Mouse (Mus musculus): ENCODE results near the gene Icam2. TPM values are rescaled to one million over a fixed set of nuclear protein-coding genes. Genes with fewer than 3 reads are reported as not detected.
A peak's percentile ranks its signal among the peaks of the same experiment; 100 is the strongest.

Icam2 gene
- total and polyA plus RNA-seq, 2 experiments from 2014 or later: 66.6 to 72.9 TPM

- H3K36me3 ChIP-seq (replicated peaks; ENCODE audit: control insufficient read depth, insufficient read depth, low read length): no peaks in the 10 kb centered on the region
- H3K4me2 ChIP-seq (ENCODE audit: low read depth, low read length): no peak overlapping the region
- H3K9me3 ChIP-seq (replicated peaks; ENCODE audit: control insufficient read depth, low read length): no peaks in the 10 kb centered on the region
- H3K4me1 ChIP-seq (ENCODE audit: control insufficient read depth, insufficient read depth): 0 out of 2 replicates have a peak, but pooled peaks cover 4% of the 10 kb centered on the region
- H3K27ac ChIP-seq (ENCODE audit: low read depth): no peak overlapping the region
- no peak overlapping the region for H3K9ac ChIP-seq (replicated peaks; ENCODE audit: low read depth, low read length)
- DNase-seq (ENCODE audit: low spot score): no peak
- no peak overlapping the region for H3K4me3 ChIP-seq (ENCODE audit: low read depth, low read length)
- H3K27me3 ChIP-seq (ENCODE audit: control insufficient read depth, insufficient read depth, low read length): no peaks in the 10 kb centered on the region
- no peak for ATAC-seq (ENCODE audit: insufficient read depth, low read depth)
- WGBS: 86% methylated on average over 5 of the region's 5 CpGs
- TF ChIP-seq CTCF (IDR thresholded peaks at IDR 0.05; ENCODE audit: low read depth) (no peak), EP300 (IDR thresholded peaks at IDR 0.05; ENCODE audit: low read depth) (no peak)
Observed at GRCm38 (mm10) chr11:106338029-106338428, 49.8 kb downstream of the Icam2 start.

GRCm38 (mm10) chr11:106334066-106334465, 53.8 kb downstream of the Icam2 start:
- H3K27me3 ChIP-seq (ENCODE audit: control insufficient read depth, insufficient read depth, low read length): no peaks in the 10 kb centered on the region
- ATAC-seq (ENCODE audit: insufficient read depth, low read depth) (no peak), DNase-seq (ENCODE audit: low spot score) (no peak)
- no peak overlapping the region for H3K4me3 ChIP-seq (ENCODE audit: low read depth, low read length)
- H3K4me2 ChIP-seq (ENCODE audit: low read depth, low read length): no peak overlapping the region
- no peak overlapping the region for H3K27ac ChIP-seq (ENCODE audit: low read depth)
- no peak overlapping the region for H3K9ac ChIP-seq (replicated peaks; ENCODE audit: low read depth, low read length)
- no peaks in the 10 kb centered on the region for H3K36me3 ChIP-seq (replicated peaks; ENCODE audit: control insufficient read depth, insufficient read depth, low read length)
- H3K4me1 ChIP-seq (ENCODE audit: control insufficient read depth, insufficient read depth): peaks cover 5% of the 10 kb centered on the region; the same call in 1 of the 2 replicates
- WGBS: 24% methylated on average over 2 of the region's 2 CpGs
- H3K9me3 ChIP-seq (replicated peaks; ENCODE audit: control insufficient read depth, low read length): no peaks in the 10 kb centered on the region
- TF ChIP-seq EP300 (IDR thresholded peaks at IDR 0.05; ENCODE audit: low read depth): no peak

- Histone ChIP-seq H3K9me3 (replicated peaks; ENCODE audit: control insufficient read depth, low read length) (no peaks in the 10 kb centered on the region), H3K36me3 (replicated peaks; ENCODE audit: control insufficient read depth, insufficient read depth, low read length) (no peaks in the 10 kb centered on the region), H3K4me2 (ENCODE audit: low read depth, low read length) (no peak overlapping the region), H3K27me3 (ENCODE audit: control insufficient read depth, insufficient read depth, low read length) (no peaks in the 10 kb centered on the region), H3K27ac (ENCODE audit: low read depth) (peak overlapping the region; percentile 36), H3K9ac (replicated peaks; ENCODE audit: low read depth, low read length) (no peak overlapping the region), H3K4me3 (ENCODE audit: low read depth, low read length) (no peak overlapping the region), H3K4me1 (ENCODE audit: control insufficient read depth, insufficient read depth) (peaks cover 15% of the 10 kb centered on the region; the same call in 1 of the 2 replicates)
- DNase-seq (ENCODE audit: low spot score): peak; percentile 36
- 24% methylated on average over 4 of the region's 4 CpGs for WGBS
- TF ChIP-seq CTCF (IDR thresholded peaks at IDR 0.05; ENCODE audit: low read depth) (no peak), EP300 (IDR thresholded peaks at IDR 0.05; ENCODE audit: low read depth) (no peak)
- ATAC-seq (ENCODE audit: insufficient read depth, low read depth): no peak
Observed at GRCm38 (mm10) chr11:106332458-106332857, 55.4 kb downstream of the Icam2 start.

GRCm38 (mm10) chr11:106329682-106330081, 58.2 kb downstream of the Icam2 start:
- 29% methylated on average over 7 of the region's 7 CpGs for WGBS
- no peak overlapping the region for H3K9ac ChIP-seq (replicated peaks; ENCODE audit: low read depth, low read length)
- TF ChIP-seq EP300 (IDR thresholded peaks at IDR 0.05; ENCODE audit: low read depth) (no peak), CTCF (IDR thresholded peaks at IDR 0.05; ENCODE audit: low read depth) (peak; percentile 62)
- H3K4me2 ChIP-seq (ENCODE audit: low read depth, low read length): peak overlapping the region; percentile 18; the same call in 1 of the 2 replicates
- peak overlapping the region; percentile 83 for H3K27ac ChIP-seq (ENCODE audit: low read depth)
- no peaks in the 10 kb centered on the region for H3K36me3 ChIP-seq (replicated peaks; ENCODE audit: control insufficient read depth, insufficient read depth, low read length)
- ATAC-seq (ENCODE audit: insufficient read depth, low read depth) (peak; percentile 17), DNase-seq (ENCODE audit: low spot score) (peak; percentile 52)
- no peaks in the 10 kb centered on the region for H3K27me3 ChIP-seq (ENCODE audit: control insufficient read depth, insufficient read depth, low read length)
- no peaks in the 10 kb centered on the region for H3K9me3 ChIP-seq (replicated peaks; ENCODE audit: control insufficient read depth, low read length)
- H3K4me1 ChIP-seq (ENCODE audit: control insufficient read depth, insufficient read depth): peaks cover 15% of the 10 kb centered on the region; the same call in 1 of the 2 replicates
- no peak overlapping the region for H3K4me3 ChIP-seq (ENCODE audit: low read depth, low read length)

GRCm38 (mm10) chr11:106329128-106329527, 58.7 kb downstream of the Icam2 start:
- no peaks in the 10 kb centered on the region for H3K27me3 ChIP-seq (ENCODE audit: control insufficient read depth, insufficient read depth, low read length)
- H3K4me2 ChIP-seq (ENCODE audit: low read depth, low read length): peak overlapping the region; percentile 18; the same call in 1 of the 2 replicates
- peaks cover 15% of the 10 kb centered on the region; the same call in 1 of the 2 replicates for H3K4me1 ChIP-seq (ENCODE audit: control insufficient read depth, insufficient read depth)
- H3K9ac ChIP-seq (replicated peaks; ENCODE audit: low read depth, low read length): no peak overlapping the region
- ATAC-seq (ENCODE audit: insufficient read depth, low read depth): peak; percentile 93
- TF ChIP-seq EP300 (IDR thresholded peaks at IDR 0.05; ENCODE audit: low read depth) (peak; percentile 76), CTCF (IDR thresholded peaks at IDR 0.05; ENCODE audit: low read depth) (no peak)
- peak; percentile 88 for DNase-seq (ENCODE audit: low spot score)
- peak overlapping the region; percentile 83 for H3K27ac ChIP-seq (ENCODE audit: low read depth)
- H3K4me3 ChIP-seq (ENCODE audit: low read depth, low read length): no peak overlapping the region
- H3K36me3 ChIP-seq (replicated peaks; ENCODE audit: control insufficient read depth, insufficient read depth, low read length): no peaks in the 10 kb centered on the region
- H3K9me3 ChIP-seq (replicated peaks; ENCODE audit: control insufficient read depth, low read length): no peaks in the 10 kb centered on the region
- 14% methylated on average over 6 of the region's 6 CpGs for WGBS

GRCm38 (mm10) chr11:106328521-106328920, 59.4 kb downstream of the Icam2 start:
- Histone ChIP-seq H3K4me2 (ENCODE audit: low read depth, low read length) (no peak overlapping the region), H3K4me1 (ENCODE audit: control insufficient read depth, insufficient read depth) (peaks cover 15% of the 10 kb centered on the region; the same call in 1 of the 2 replicates), H3K4me3 (ENCODE audit: low read depth, low read length) (no peak overlapping the region), H3K9me3 (replicated peaks; ENCODE audit: control insufficient read depth, low read length) (no peaks in the 10 kb centered on the region), H3K27ac (ENCODE audit: low read depth) (peak overlapping the region; percentile 83), H3K36me3 (replicated peaks; ENCODE audit: control insufficient read depth, insufficient read depth, low read length) (no peaks in the 10 kb centered on the region), H3K27me3 (ENCODE audit: control insufficient read depth, insufficient read depth, low read length) (no peaks in the 10 kb centered on the region), H3K9ac (replicated peaks; ENCODE audit: low read depth, low read length) (no peak overlapping the region)
- no peak for DNase-seq (ENCODE audit: low spot score)
- 31% methylated on average over 5 of the region's 5 CpGs for WGBS
- ATAC-seq (ENCODE audit: insufficient read depth, low read depth): 0 out of 2 replicates have a peak, but pooled peaks have one; percentile 10
- no peak for TF ChIP-seq CTCF (IDR thresholded peaks at IDR 0.05; ENCODE audit: low read depth)
- TF ChIP-seq EP300 (IDR thresholded peaks at IDR 0.05; ENCODE audit: low read depth): no peak

Other genes starting within 250 kb of the Icam2 start
- gene Gm10840, start 227.2 kb downstream of the Icam2 start, total RNA-seq (2014; rRNA removed; ENCODE audit: low replicate concordance): not detected in 2 replicates
- not detected in 2 replicates for gene Gm10840, start 227.2 kb downstream of the Icam2 start, polyA plus RNA-seq (2015; fragmentation: Nextera tagmentation; extraction: Ambion mirVana)
- gene Limd2, start 227.2 kb downstream of the Icam2 start, total RNA-seq (2014; rRNA removed; ENCODE audit: low replicate concordance): 8.2 and 34.8 TPM in 2 replicates
- gene Limd2, start 227.2 kb downstream of the Icam2 start, polyA plus RNA-seq (2015; fragmentation: Nextera tagmentation; extraction: Ambion mirVana): 40.4 and 44.6 TPM in 2 replicates
- gene Strada, start 185.9 kb downstream of the Icam2 start, total RNA-seq (2014; rRNA removed; ENCODE audit: low replicate concordance): 12.6 and 18.7 TPM in 2 replicates
- gene Strada, start 185.9 kb downstream of the Icam2 start, polyA plus RNA-seq (2015; fragmentation: Nextera tagmentation; extraction: Ambion mirVana): 12.6 and 13.0 TPM in 2 replicates
- 22.0 and 23.6 TPM in 2 replicates for gene Ccdc47, start 171.7 kb downstream of the Icam2 start, total RNA-seq (2014; rRNA removed; ENCODE audit: low replicate concordance)
- gene Ccdc47, start 171.7 kb downstream of the Icam2 start, polyA plus RNA-seq (2015; fragmentation: Nextera tagmentation; extraction: Ambion mirVana): 80.6 and 89.8 TPM in 2 replicates
- gene Ddx42, start 171.1 kb downstream of the Icam2 start, total RNA-seq (2014; rRNA removed; ENCODE audit: low replicate concordance): 15.8 and 17.8 TPM in 2 replicates
- 25.5 and 29.2 TPM in 2 replicates for gene Ddx42, start 171.1 kb downstream of the Icam2 start, polyA plus RNA-seq (2015; fragmentation: Nextera tagmentation; extraction: Ambion mirVana)
- gene Ftsj3, start 132.0 kb downstream of the Icam2 start, total RNA-seq (2014; rRNA removed; ENCODE audit: low replicate concordance): 21.2 and 32.7 TPM in 2 replicates
- 19.2 and 23.1 TPM in 2 replicates for gene Ftsj3, start 132.0 kb downstream of the Icam2 start, polyA plus RNA-seq (2015; fragmentation: Nextera tagmentation; extraction: Ambion mirVana)
- 45.8 and 50.8 TPM in 2 replicates for gene Psmc5, start 131.9 kb downstream of the Icam2 start, total RNA-seq (2014; rRNA removed; ENCODE audit: low replicate concordance)
- gene Psmc5, start 131.9 kb downstream of the Icam2 start, polyA plus RNA-seq (2015; fragmentation: Nextera tagmentation; extraction: Ambion mirVana): 208 and 210 TPM in 2 replicates
- 32.9 and 43.0 TPM in 2 replicates for gene Smarcd2, start 115.1 kb downstream of the Icam2 start, total RNA-seq (2014; rRNA removed; ENCODE audit: low replicate concordance)
- 10.5 and 10.7 TPM in 2 replicates for gene Smarcd2, start 115.1 kb downstream of the Icam2 start, polyA plus RNA-seq (2015; fragmentation: Nextera tagmentation; extraction: Ambion mirVana)
- gene Tcam1, start 111.4 kb downstream of the Icam2 start, total RNA-seq (2014; rRNA removed; ENCODE audit: low replicate concordance): not detected in 2 replicates
- 0.04 TPM in 1 of 2 replicates, not detected in the other for gene Tcam1, start 111.4 kb downstream of the Icam2 start, polyA plus RNA-seq (2015; fragmentation: Nextera tagmentation; extraction: Ambion mirVana)
- not detected in 2 replicates for gene Gh, start 86.2 kb downstream of the Icam2 start, total RNA-seq (2014; rRNA removed; ENCODE audit: low replicate concordance)
- not detected in 2 replicates for gene Gh, start 86.2 kb downstream of the Icam2 start, polyA plus RNA-seq (2015; fragmentation: Nextera tagmentation; extraction: Ambion mirVana)
- gene Cd79b, start 73.3 kb downstream of the Icam2 start, total RNA-seq (2014; rRNA removed; ENCODE audit: low replicate concordance): 0.19 and 2.2 TPM in 2 replicates
- 1.2 and 1.3 TPM in 2 replicates for gene Cd79b, start 73.3 kb downstream of the Icam2 start, polyA plus RNA-seq (2015; fragmentation: Nextera tagmentation; extraction: Ambion mirVana)
- gene Scn4a, start 34.8 kb downstream of the Icam2 start, total RNA-seq (2014; rRNA removed; ENCODE audit: low replicate concordance): 0.70 and 0.76 TPM in 2 replicates
- 0.23 and 0.51 TPM in 2 replicates for gene Scn4a, start 34.8 kb downstream of the Icam2 start, polyA plus RNA-seq (2015; fragmentation: Nextera tagmentation; extraction: Ambion mirVana)
- gene Prr29, start 22.6 kb downstream of the Icam2 start, total RNA-seq (2014; rRNA removed; ENCODE audit: low replicate concordance): 0.50 TPM in 1 of 2 replicates, not detected in the other
- gene Prr29, start 22.6 kb downstream of the Icam2 start, polyA plus RNA-seq (2015; fragmentation: Nextera tagmentation; extraction: Ambion mirVana): 0.49 and 0.55 TPM in 2 replicates
- gene Ern1, start 99.8 kb upstream of the Icam2 start, total RNA-seq (2014; rRNA removed; ENCODE audit: low replicate concordance): 5.0 and 8.1 TPM in 2 replicates
- gene Ern1, start 99.8 kb upstream of the Icam2 start, polyA plus RNA-seq (2015; fragmentation: Nextera tagmentation; extraction: Ambion mirVana): 2.0 and 2.6 TPM in 2 replicates
- gene Tex2, start 225.3 kb upstream of the Icam2 start, total RNA-seq (2014; rRNA removed; ENCODE audit: low replicate concordance): 23.7 and 37.4 TPM in 2 replicates
- gene Tex2, start 225.3 kb upstream of the Icam2 start, polyA plus RNA-seq (2015; fragmentation: Nextera tagmentation; extraction: Ambion mirVana): 14.0 and 14.5 TPM in 2 replicates

Measured in heart, postnatal 0 days (tissue).